Mouse (Mus musculus) midbrain, embryonic 13.5 days (tissue): ENCODE data around the gene Tacc3. TPM values are rescaled to one million over a fixed set of nuclear protein-coding genes. Genes with fewer than 3 reads are reported as not detected.

Experiments
- ATAC-seq: fragments of 200-750 bp; cut with Nextera tagmentation; 2 replicates; pipeline ENCODE4 v1.8.0; 2017; ENCODE audit warnings: mild to moderate bottlenecking, moderate TSS enrichment, moderate library complexity
- H3K27ac ChIP-seq: fragments of 300-500 bp; sonication (generic); 2 replicates; pipeline ENCODE4 v1.5.1; 2015; ENCODE audit warnings: inconsistent platforms, mild to moderate bottlenecking, moderate library complexity
- H3K27me3 ChIP-seq: fragments of 300-500 bp; sonication (generic); 2 replicates; pipeline ENCODE4 v1.6.1; 2015; ENCODE audit warnings: mild to moderate bottlenecking, inconsistent platforms
- H3K36me3 ChIP-seq: fragments of 300-500 bp; sonication (generic); 2 replicates; pipeline ENCODE4 v1.6.1; 2015; ENCODE audit warnings: mild to moderate bottlenecking, inconsistent platforms
- H3K4me1 ChIP-seq: fragments of 300-500 bp; sonication (generic); replicated peaks from 2 replicates; pipeline ENCODE4 v1.6.1; 2015; ENCODE audit warnings: inconsistent platforms
- H3K4me2 ChIP-seq: fragments of 300-500 bp; sonication (generic); replicated peaks from 2 replicates; pipeline ENCODE4 v1.6.1; 2015; ENCODE audit warnings: moderate library complexity, mild to moderate bottlenecking, inconsistent platforms
- H3K4me3 ChIP-seq: fragments of 300-500 bp; sonication (generic); replicated peaks from 2 replicates; pipeline ENCODE4 v1.5.1; 2015; ENCODE audit warnings: mild to moderate bottlenecking, inconsistent platforms
- H3K9ac ChIP-seq: fragments of 300-500 bp; sonication (generic); replicated peaks from 2 replicates; pipeline ENCODE4 v1.6.1; 2015; ENCODE audit warnings: mild to moderate bottlenecking, inconsistent platforms
- H3K9me3 ChIP-seq: fragments of 300-500 bp; sonication (generic); 2 replicates; pipeline ENCODE4 v1.6.1; 2016; ENCODE audit warnings: mild to moderate bottlenecking, inconsistent platforms
- WGBS: fragments of 180-500 bp; shearing (Covaris S2); methylation state at CpG from one replicate; pipeline ENCODE4 v1.1.7; 2015; 5-methylcytosine and 5-hydroxymethylcytosine counted together
- polyA plus RNA-seq: library from polyadenylated mRNA; unstranded; fragments of >200 nt; fragmentation: Nextera tagmentation; extraction: Ambion mirVana; gene quantifications from 2 replicates; pipeline ENCODE4 v1.2.1, GENCODE M21; 2015

Gene Tacc3
- polyA plus RNA-seq, 1 experiment from 2014 or later = 84.6 TPM

DNA sequence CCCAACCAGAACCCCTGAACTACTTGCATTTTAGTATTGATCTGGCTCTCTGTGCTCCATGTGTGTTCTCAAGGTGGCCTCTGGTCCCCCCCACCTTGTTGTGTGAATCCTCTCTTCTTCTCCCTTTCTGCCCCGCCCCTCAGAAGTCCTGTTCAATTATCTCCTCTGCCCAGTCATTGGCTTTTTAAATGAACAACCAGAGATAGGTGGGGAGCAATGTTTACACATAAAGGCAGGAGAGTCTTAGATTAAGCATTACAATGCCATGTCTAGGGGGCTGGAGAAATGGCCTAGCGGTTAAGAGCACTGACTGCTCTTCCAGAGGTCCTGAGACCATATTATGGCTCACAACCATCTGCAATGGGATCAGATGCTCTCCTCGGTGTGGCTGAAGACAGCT is 22.6 kb upstream of the Tacc3 start:
- no peak overlapping the region for H3K9ac ChIP-seq
- H3K27ac ChIP-seq = no peak overlapping the region
- ATAC-seq = no peak
- WGBS = 89% methylated on average over 3 of the region's 3 CpGs
- peaks cover 29% of the 10 kb centered on the region for H3K36me3 ChIP-seq
- no peak overlapping the region for H3K4me3 ChIP-seq
- peaks cover 5% of the 10 kb centered on the region for H3K4me1 ChIP-seq
- H3K27me3 ChIP-seq = no peaks in the 10 kb centered on the region
- no peak overlapping the region for H3K4me2 ChIP-seq
- no peaks in the 10 kb centered on the region for H3K9me3 ChIP-seq

DNA sequence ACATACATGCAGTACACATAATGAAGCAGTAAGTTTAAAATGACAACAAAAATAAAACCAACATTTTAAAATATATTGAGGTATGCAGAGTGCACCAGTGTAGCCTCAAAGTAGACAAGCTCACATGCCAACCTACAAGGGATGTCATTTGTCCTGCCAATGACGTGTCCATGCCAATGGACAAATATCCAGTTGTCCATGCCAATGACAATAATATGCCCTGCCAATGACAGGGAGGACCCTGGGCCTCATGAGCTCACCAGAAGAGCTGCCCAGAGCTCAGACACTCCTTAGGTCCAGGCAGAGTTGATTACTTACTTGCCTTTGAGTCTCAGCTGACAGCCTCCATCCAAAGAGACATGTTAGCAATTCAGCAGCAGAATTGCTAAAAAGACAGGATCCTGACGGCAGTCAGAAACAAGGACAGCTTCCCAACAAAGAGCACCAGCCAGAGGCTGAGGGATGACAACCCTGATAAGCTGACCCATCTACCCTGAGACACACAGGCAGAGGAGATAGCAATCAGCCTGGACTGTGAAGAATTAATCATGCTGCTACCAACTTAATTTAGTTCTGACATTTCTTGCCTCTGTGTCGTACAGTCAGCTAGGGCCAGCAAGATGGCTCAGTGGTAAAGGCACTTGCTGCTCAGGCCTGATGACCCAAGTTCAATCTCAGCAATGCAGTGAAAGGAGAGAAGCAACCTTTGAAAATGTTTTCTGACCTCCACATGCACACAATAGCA is 20.1 kb upstream of the Tacc3 start:
- ATAC-seq = no peak
- no peaks in the 10 kb centered on the region for H3K27me3 ChIP-seq
- H3K9me3 ChIP-seq = no peaks in the 10 kb centered on the region
- WGBS = 79% methylated on average over 3 of the region's 3 CpGs
- H3K27ac ChIP-seq = 0 out of 2 replicates have a peak overlapping the region, but pooled peaks have one; percentile 14
- no peak overlapping the region for H3K4me2 ChIP-seq
- H3K36me3 ChIP-seq = peaks cover 48% of the 10 kb centered on the region
- no peak overlapping the region for H3K9ac ChIP-seq
- no peak overlapping the region for H3K4me3 ChIP-seq
- H3K4me1 ChIP-seq = no peaks in the 10 kb centered on the region

DNA sequence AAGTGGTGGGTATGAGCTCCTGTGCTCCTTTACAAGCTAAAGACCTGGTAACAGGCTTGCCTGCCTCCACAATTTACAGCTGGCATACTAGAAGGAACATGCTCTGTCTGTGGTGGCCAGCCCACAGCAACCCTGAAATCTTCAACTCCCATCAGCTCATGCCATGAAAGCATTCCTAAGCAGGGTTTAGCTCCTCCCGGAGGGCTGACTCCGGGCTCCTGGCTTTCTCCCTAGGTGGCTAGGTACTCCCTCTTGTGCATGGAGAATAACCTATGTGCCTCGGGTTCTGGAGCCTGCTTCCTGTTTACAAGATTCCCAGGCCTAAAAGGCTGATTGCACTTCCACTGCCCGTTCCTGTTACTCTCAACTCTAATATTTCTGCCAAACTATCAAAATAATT is 19.1 kb upstream of the Tacc3 start:
- Histone ChIP-seq H3K27ac (no peak overlapping the region), H3K36me3 (peaks cover 59% of the 10 kb centered on the region), H3K27me3 (no peaks in the 10 kb centered on the region), H3K4me1 (no peaks in the 10 kb centered on the region), H3K4me3 (no peak overlapping the region), H3K4me2 (no peak overlapping the region), H3K9me3 (no peaks in the 10 kb centered on the region), H3K9ac (peak overlapping the region; percentile 50)
- no peak for ATAC-seq
- 80% methylated on average over 4 of the region's 4 CpGs for WGBS

DNA sequence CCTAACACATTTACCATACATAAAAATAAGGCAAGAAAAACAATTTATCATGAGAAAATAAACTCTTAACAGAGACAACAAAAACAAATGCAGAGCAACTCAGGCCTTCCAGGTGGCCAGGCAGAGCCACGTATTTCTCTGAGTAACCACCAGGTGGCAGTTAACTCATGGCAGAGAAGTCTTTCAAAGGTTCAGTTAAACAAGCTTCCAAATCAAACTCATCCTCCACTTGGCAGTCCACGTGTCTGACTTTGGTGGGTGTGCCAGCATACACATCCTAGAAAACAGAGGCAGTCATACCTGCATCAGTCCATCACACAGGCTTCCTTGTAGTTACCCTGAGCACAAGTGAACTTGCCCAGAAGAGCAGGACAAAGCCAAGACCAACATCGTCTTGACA is 17.3 kb upstream of the Tacc3 start:
- 45% methylated on average over 3 of the region's 3 CpGs for WGBS
- no peak overlapping the region for H3K4me3 ChIP-seq
- no peaks in the 10 kb centered on the region for H3K9me3 ChIP-seq
- no peak overlapping the region for H3K4me2 ChIP-seq
- H3K36me3 ChIP-seq = peaks cover 69% of the 10 kb centered on the region
- H3K27me3 ChIP-seq = no peaks in the 10 kb centered on the region
- H3K4me1 ChIP-seq = no peaks in the 10 kb centered on the region
- ATAC-seq = no peak
- H3K9ac ChIP-seq = no peak overlapping the region
- no peak overlapping the region for H3K27ac ChIP-seq

DNA sequence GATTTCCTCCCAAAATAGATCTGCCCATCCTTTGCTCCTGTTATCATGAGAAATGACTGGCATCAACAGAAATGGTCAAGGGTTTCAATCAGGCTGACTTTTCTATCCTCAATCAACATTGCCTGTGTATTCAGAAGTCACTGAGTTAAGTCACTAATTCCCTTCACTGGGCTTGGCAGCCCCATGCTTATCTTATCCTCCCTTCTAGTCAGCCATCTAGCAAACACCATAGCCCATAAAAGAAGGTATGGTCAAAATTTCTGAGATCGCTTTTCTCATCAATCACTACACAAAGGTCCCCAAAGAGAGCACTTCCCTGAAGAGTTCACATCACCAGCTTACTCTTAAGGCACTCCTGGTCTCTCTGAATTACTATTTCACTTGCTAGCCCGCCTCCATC is 6.9 kb upstream of the Tacc3 start:
- Histone ChIP-seq H3K4me2 (peak overlapping the region; percentile 79), H3K36me3 (peaks cover 55% of the 10 kb centered on the region), H3K4me1 (peaks cover 37% of the 10 kb centered on the region), H3K9ac (peak overlapping the region; percentile 78), H3K27me3 (no peaks in the 10 kb centered on the region), H3K27ac (peak overlapping the region; percentile 96), H3K9me3 (no peaks in the 10 kb centered on the region), H3K4me3 (peak overlapping the region; percentile 67)
- 10% methylated on average over 2 of the region's 2 CpGs for WGBS
- ATAC-seq = no peak

DNA sequence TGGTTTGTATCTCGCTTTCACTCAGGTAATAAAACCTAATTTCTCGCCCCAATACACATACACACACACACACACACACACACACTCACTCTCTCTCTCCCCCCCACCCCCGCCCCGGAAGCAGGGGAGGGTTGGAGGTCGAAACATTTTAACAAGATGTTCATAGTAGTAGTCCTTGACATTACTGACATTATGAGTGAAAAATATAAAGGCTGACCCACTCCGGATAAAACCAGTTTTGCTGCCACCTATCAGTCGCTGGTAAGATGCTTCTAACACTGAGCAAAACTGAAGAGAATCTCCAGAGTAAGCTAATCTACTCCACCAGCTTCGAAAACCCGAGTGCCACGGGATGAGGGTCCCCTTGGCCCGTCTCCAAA is 6.4 kb upstream of the Tacc3 start:
- peak overlapping the region; percentile 79 for H3K4me2 ChIP-seq
- peak overlapping the region; percentile 67 for H3K4me3 ChIP-seq
- H3K27me3 ChIP-seq = no peaks in the 10 kb centered on the region
- no peaks in the 10 kb centered on the region for H3K9me3 ChIP-seq
- peak overlapping the region; percentile 78 for H3K9ac ChIP-seq
- peak overlapping the region; percentile 96 for H3K27ac ChIP-seq
- no peak for ATAC-seq
- under 1% methylated on average over 11 of the region's 11 CpGs for WGBS
- H3K36me3 ChIP-seq = peaks cover 50% of the 10 kb centered on the region
- peaks cover 42% of the 10 kb centered on the region for H3K4me1 ChIP-seq

DNA sequence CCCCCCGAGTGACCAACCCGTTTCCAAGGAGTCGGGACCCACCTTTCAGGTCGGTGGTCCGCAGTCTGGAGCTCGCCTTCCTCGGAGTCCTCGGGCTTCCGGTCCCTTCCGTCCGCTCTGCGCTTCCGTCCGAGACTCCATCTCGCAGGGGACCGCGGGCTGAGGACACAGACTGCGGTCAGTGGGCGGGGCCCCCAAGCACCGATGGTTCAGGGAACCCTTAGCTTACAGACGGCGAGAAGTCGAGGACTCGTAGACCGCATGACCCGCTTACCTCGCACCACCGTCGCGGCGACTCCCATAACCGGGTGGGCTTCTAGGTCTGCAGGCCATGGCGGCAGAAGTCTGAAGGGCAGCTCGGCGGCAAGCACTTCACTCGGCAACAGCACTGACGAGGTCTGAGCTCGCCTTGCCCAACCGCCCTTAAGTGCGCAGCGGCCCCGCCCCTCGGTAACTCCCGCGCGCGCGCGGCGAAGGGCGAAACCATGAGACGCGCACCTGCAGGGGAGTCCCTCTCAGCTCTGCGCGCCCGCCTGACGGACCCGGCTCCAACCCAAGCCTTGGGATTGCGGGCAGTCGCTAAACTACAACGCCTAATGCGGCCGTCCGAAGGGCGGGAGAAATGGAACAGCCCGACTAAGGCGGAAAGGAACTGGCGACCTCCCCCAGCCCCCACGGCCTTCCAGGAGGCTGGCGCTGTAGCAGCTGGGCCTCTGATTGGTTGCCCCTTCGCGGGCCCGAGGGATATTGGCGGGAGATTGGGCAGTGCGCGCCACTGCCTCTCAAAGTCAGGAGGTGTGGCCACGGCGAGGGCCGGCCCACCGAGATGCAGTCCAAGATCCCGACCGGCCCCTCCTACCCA is 5.8 kb upstream of the Tacc3 start, which contains the start of gene Slbp:
Slbp (minus strand) TSS at position 654 of the 862 bp plus-strand sequence.
- Histone ChIP-seq H3K36me3 (peaks cover 44% of the 10 kb centered on the region), H3K9me3 (no peaks in the 10 kb centered on the region), H3K27me3 (no peaks in the 10 kb centered on the region), H3K4me1 (peaks cover 49% of the 10 kb centered on the region), H3K4me3 (peak within 1 kb of the TSS; percentile 67), H3K27ac (peak within 1 kb of the TSS; percentile 96), H3K4me2 (peak within 1 kb of the TSS; percentile 79), H3K9ac (peak within 1 kb of the TSS; percentile 78)
- WGBS = under 1% methylated on average over 82 of the region's 82 CpGs
- peak; percentile 96 for ATAC-seq

DNA sequence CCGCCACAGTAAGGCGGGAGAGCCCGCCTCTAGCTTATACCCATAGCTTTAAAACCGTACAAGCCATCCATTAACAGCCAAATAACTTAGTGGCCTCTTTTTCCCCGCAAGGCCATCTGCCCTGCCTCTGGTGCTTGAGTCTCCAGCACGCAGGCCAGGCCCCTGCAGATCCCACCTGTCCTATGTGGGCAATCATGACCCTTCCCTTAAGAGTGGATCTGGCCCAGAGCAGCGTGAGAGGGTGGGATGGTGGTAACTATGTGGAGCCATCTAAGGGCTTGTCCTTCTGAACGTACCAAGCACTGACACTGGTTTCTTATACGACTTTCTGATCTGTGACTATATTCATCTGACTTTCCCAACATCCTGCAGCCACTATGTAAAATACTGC is 5.2 kb upstream of the Tacc3 start:
- ATAC-seq = no peak; the same call in 1 of the 2 replicates
- WGBS = 4% methylated on average over 9 of the region's 9 CpGs
- H3K36me3 ChIP-seq = peaks cover 37% of the 10 kb centered on the region
- H3K4me2 ChIP-seq = peak overlapping the region; percentile 79
- peak overlapping the region; percentile 57 for H3K9ac ChIP-seq
- peak overlapping the region; percentile 96 for H3K27ac ChIP-seq
- peak overlapping the region; percentile 67 for H3K4me3 ChIP-seq
- no peaks in the 10 kb centered on the region for H3K9me3 ChIP-seq
- peaks cover 51% of the 10 kb centered on the region for H3K4me1 ChIP-seq
- H3K27me3 ChIP-seq = no peaks in the 10 kb centered on the region

DNA sequence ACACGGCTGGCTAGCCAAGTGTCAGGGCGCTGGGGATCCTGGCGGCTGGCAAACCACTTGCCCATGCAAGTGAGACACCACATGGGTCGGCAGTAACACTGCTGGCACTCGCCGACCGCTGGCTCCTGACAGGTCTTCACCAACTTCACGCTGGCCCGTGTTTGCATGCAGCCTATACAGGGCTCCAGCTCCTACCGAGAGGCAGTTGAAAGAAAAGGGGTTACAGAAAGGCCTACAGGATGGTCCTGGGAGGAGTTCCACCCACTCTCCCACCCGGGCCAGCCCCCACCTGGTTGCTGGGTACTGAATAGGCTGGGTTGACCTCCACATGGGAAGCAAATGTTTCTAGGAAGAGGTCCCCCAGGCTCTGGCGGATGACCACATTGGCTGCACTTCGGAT is 3.5 kb upstream of the Tacc3 start:
- no peak for ATAC-seq
- H3K36me3 ChIP-seq = peaks cover 24% of the 10 kb centered on the region
- H3K27me3 ChIP-seq = no peaks in the 10 kb centered on the region
- H3K9ac ChIP-seq = 0 out of 2 replicates have a peak overlapping the region, but pooled peaks have one; percentile 19
- no peak overlapping the region for H3K4me2 ChIP-seq
- H3K4me3 ChIP-seq = no peak overlapping the region
- H3K9me3 ChIP-seq = no peaks in the 10 kb centered on the region
- WGBS = 94% methylated on average over 13 of the region's 13 CpGs
- H3K27ac ChIP-seq = no peak overlapping the region
- peaks cover 58% of the 10 kb centered on the region for H3K4me1 ChIP-seq

DNA sequence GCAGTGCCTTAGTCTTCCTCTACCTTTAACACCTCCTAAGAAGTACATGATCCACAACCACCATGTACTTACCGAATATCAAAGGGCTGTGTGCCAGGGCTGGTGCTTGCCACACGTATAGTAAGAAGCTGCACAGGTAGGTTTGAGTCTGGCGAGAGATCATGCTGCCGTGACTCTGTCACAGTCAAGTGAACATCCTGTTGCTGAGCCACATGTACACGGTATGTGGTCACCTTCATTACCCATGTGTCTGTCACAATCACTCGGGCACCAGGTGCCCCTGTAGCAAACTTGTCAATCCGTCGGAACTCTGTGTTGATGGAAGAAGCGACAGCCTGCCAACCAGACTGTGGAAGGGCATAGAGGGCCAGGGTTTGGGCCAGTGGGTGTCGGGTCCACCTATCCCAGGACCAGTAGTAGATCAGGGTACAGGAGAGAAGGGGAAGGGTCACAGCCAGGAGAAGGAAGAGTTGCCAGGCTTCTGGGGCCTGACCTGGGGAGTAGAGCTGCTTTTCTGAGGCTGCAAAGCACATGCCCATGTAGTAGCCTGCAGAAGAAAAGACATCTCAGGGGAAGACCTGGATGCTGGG is 2.6 kb upstream of the Tacc3 start:
- Histone ChIP-seq H3K27ac (no peak overlapping the region), H3K9ac (peak overlapping the region; percentile 29; the same call in 1 of the 2 replicates), H3K4me2 (no peak overlapping the region), H3K27me3 (no peaks in the 10 kb centered on the region), H3K4me3 (no peak overlapping the region), H3K36me3 (peaks cover 20% of the 10 kb centered on the region), H3K4me1 (peaks cover 59% of the 10 kb centered on the region), H3K9me3 (no peaks in the 10 kb centered on the region)
- no peak for ATAC-seq
- 93% methylated on average over 10 of the region's 10 CpGs for WGBS

DNA sequence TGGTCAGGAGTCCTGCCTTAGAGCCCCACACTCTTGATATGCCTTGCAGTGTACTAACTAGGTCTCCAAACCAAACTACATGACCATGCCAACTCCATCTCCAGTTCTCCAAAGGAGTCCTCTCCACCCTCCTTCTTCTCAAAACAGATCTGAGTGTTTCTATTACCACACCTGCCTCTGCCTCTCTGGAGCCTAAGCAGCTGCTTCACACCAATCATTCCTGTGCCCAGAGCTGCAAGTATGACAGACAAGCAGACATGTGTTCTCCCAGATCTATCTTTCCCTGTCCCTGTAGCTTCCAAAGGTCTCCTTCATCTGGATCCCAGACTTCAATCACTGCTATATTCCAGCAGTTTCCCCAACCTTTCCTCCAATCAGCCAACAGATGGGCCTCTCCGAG is 1.2 kb upstream of the Tacc3 start:
- Histone ChIP-seq H3K4me1 (peaks cover 49% of the 10 kb centered on the region), H3K27me3 (no peaks in the 10 kb centered on the region), H3K9me3 (no peaks in the 10 kb centered on the region), H3K4me3 (peak overlapping the region; percentile 70), H3K4me2 (peak overlapping the region; percentile 93), H3K9ac (peak overlapping the region; percentile 81), H3K27ac (peak overlapping the region; percentile 90; the same call in 1 of the 2 replicates), H3K36me3 (peaks cover 25% of the 10 kb centered on the region)
- ATAC-seq = no peak
- WGBS = 52% methylated on average over 1 of the region's 1 CpGs
